Mouse (Mus musculus) natural killer cell, adult 2 months (primary cell): ENCODE results near the gene 4930426L09Rik.
A peak's percentile ranks its signal among the peaks of the same experiment; 100 is the strongest.
"Not testable (repeated sequence)": the region's sequence is repeated elsewhere in the genome, so short reads cannot be mapped to it uniquely, and the experiment has no call there.

Experiments
- DNase-seq, 2 experiments: peaks; one replicate each; pipeline ENCODE4 v3.0.0; 2022; ENCODE audit warnings: low spot score in 2 of 2

Gene 4930426L09Rik

GRCm38 (mm10) chr2:18970461-18970860 is 27.7 kb upstream of the 4930426L09Rik start:
- no peak for DNase-seq

GRCm38 (mm10) chr2:18971564-18971963 is 26.6 kb upstream of the 4930426L09Rik start:
- DNase-seq: no peak

- DNase-seq: no peak
Observed at GRCm38 (mm10) chr2:18974882-18975645, 23.1 kb upstream of the 4930426L09Rik start.

GRCm38 (mm10) chr2:18976175-18976574 is 22.0 kb upstream of the 4930426L09Rik start:
- peak in 1 of 2 experiments; percentile 22 for DNase-seq

- DNase-seq: no peak
Observed at GRCm38 (mm10) chr2:18977201-18977805, 20.8 kb upstream of the 4930426L09Rik start.

GRCm38 (mm10) chr2:18979046-18979445 is 19.1 kb upstream of the 4930426L09Rik start:
- DNase-seq: no peak

GRCm38 (mm10) chr2:18979675-18980074 is 18.5 kb upstream of the 4930426L09Rik start:
- DNase-seq: no peak

GRCm38 (mm10) chr2:18982581-18982980 is 15.6 kb upstream of the 4930426L09Rik start:
- DNase-seq: peak in 1 of 2 experiments; percentile 23

GRCm38 (mm10) chr2:18983546-18983945 is 14.6 kb upstream of the 4930426L09Rik start:
- peak in 1 of 2 experiments; percentile 41 for DNase-seq

GRCm38 (mm10) chr2:18984095-18984847 is 13.9 kb upstream of the 4930426L09Rik start:
- peak; percentile 67 to 88 for DNase-seq

- no peak for DNase-seq
Observed at GRCm38 (mm10) chr2:18985506-18985905, 12.6 kb upstream of the 4930426L09Rik start.

GRCm38 (mm10) chr2:18988885-18989284 is 9.3 kb upstream of the 4930426L09Rik start:
- peak in 1 of 2 experiments; percentile 62 for DNase-seq

GRCm38 (mm10) chr2:18992512-18993510 is 5.3 kb upstream of the 4930426L09Rik start:
- DNase-seq: no peak

- peak in 1 of 2 experiments; percentile 14 for DNase-seq
Observed at GRCm38 (mm10) chr2:18996451-18997211, 1.5 kb upstream of the 4930426L09Rik start.

GRCm38 (mm10) chr2:18997387-18997971 is 664 bp upstream of the 4930426L09Rik start:
- DNase-seq: peak in 1 of 2 experiments; percentile 33

GRCm38 (mm10) chr2:18999395-18999794 is 1.3 kb downstream of the 4930426L09Rik start:
- no peak for DNase-seq

GRCm38 (mm10) chr2:19004801-19005200 is 6.7 kb downstream of the 4930426L09Rik start:
- DNase-seq: peak in 1 of 2 experiments; percentile 72

- no peak for DNase-seq
Observed at GRCm38 (mm10) chr2:19006124-19006523, 8.0 kb downstream of the 4930426L09Rik start.

- DNase-seq: no peak
Observed at GRCm38 (mm10) chr2:19007580-19007979, 9.4 kb downstream of the 4930426L09Rik start.

- not testable (repeated sequence) for DNase-seq
Observed at GRCm38 (mm10) chr2:19010541-19010940, 12.4 kb downstream of the 4930426L09Rik start.
